Mouse (Mus musculus): Measurements from ENCODE around the gene Afap1. TPM values are rescaled to one million over a fixed set of nuclear protein-coding genes. Genes with fewer than 3 reads are reported as not detected.

Gene Afap1
- total and polyA plus RNA-seq, 3 experiments, result 0.16 TPM; not detected in 2

DNA sequence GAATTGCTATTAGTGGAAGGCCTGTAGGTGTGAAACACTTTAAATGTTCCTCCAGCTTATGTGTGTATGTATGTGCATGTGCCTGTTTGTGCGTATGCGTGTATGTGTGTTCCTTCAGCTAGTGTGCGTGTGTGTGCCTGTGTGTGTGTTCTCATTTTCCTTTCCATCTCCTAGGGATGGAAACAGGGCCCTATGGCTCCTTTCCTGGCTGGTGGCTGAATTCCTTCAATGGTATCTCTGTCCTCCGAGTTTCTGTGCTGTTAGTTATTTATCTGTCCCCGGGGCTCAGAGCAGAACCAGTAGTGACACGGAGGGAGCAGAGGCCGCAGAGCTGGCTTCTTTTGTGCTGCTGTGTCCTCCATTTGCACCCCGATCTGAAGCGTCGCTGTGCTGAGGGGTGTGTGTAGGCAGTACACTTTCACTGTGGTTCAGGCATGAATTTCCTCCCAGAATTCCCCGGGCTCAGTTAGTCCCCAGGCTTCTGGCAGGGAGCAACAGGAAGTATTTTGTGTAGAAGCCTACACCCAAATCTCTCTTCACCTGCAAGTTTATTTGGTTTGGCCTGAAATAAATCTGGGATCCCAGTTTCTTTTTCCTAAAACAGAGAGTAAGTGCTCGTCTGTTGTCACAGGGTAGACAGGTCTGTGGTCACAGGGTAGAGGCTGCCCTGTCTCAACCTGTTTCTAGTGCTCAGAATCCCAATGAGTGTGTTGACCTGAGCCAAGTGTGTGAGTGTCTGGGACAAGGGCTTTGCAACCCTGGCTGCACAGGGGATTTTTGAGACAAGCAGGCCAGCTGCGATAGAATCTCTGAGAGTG lies 15.7 kb downstream of the Afap1 start:
- TF ChIP-seq GATA1 (IDR thresholded peaks at IDR 0.05; ENCODE audit: borderline replicate concordance, low read length) (no peak), CTCF (IDR thresholded peaks at IDR 0.05; ENCODE audit: low read depth, low read length) (no peak), POLR2AphosphoS5 (IDR thresholded peaks at IDR 0.05; ENCODE audit: insufficient replicate concordance, low read depth, low read length) (no peak), GATA2 (IDR thresholded peaks at IDR 0.05; ENCODE audit: borderline replicate concordance, low read depth, low read length) (no peak), TAL1 (conservative IDR thresholded peaks at IDR 0.05; ENCODE audit: low read depth, low read length) (no peak)
- Histone ChIP-seq H3K4me1 (ENCODE audit: insufficient read depth, low read depth, low read length) (no peaks in the 10 kb centered on the region), H3K27me3 (ENCODE audit: insufficient read depth, low read length) (peaks cover 6% of the 10 kb centered on the region; the same call in 1 of the 2 replicates), H3K9me3 (replicated peaks) (no peaks in the 10 kb centered on the region), H3K4me3 (ENCODE audit: low read depth, low read length) (no peak overlapping the region), H3K36me3 (replicated peaks) (no peaks in the 10 kb centered on the region)
- no peak for ATAC-seq (ENCODE audit: extremely low read depth, insufficient number of reproducible peaks, low FRiP score, poor library complexity, severe bottlenecking)
- DNase-seq (ENCODE audit: low spot score), result no peak

DNA sequence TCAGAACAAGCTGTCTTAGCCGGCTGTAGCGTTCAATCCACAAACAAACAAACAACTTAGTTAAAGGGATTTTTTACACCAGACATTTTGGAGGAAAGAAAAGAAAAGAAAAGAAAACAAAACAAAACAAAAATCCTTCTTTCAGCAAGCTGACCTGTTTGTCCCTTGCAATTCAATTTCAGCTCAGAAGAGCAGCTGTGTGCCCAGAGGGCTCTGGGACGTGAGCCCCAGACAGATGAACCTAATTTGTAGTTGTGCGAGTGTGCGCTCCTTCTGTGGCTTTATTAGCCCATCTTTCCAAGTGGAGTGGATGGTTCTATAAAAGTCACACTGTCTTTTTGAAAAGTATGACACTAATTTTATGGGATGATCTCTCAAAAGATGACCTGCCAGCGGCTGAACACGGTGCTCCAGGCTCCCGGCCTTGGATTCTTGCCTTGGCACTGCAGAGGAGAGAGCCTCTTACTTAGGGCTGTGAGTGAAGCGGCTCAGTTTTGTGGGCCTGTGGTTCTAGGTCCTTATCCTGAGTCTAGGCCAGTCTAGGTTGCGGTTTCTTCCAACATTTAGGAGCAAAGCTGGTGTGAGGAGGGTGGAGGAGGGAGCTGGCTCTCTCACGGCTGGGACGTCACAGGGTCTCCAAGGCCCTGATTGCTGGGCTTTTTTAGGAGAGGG lies 22.6 kb downstream of the Afap1 start:
- DNase-seq (ENCODE audit: low spot score) (no peak), ATAC-seq (ENCODE audit: extremely low read depth, insufficient number of reproducible peaks, low FRiP score, poor library complexity, severe bottlenecking) (no peak)
- no peaks in the 10 kb centered on the region for H3K27me3 ChIP-seq (ENCODE audit: insufficient read depth, low read length)
- TF ChIP-seq CTCF (IDR thresholded peaks at IDR 0.05; ENCODE audit: low read depth, low read length), result no peak
- no peak for TF ChIP-seq POLR2AphosphoS5 (IDR thresholded peaks at IDR 0.05; ENCODE audit: insufficient replicate concordance, low read depth, low read length)
- no peak for TF ChIP-seq GATA2 (IDR thresholded peaks at IDR 0.05; ENCODE audit: borderline replicate concordance, low read depth, low read length)
- no peak for TF ChIP-seq GATA1 (IDR thresholded peaks at IDR 0.05; ENCODE audit: borderline replicate concordance, low read length)
- TF ChIP-seq TAL1 (conservative IDR thresholded peaks at IDR 0.05; ENCODE audit: low read depth, low read length), result no peak
- no peak overlapping the region for H3K4me3 ChIP-seq (ENCODE audit: low read depth, low read length)
- no peaks in the 10 kb centered on the region for H3K4me1 ChIP-seq (ENCODE audit: insufficient read depth, low read depth, low read length)
- H3K9me3 ChIP-seq (replicated peaks), result no peaks in the 10 kb centered on the region
- no peaks in the 10 kb centered on the region for H3K36me3 ChIP-seq (replicated peaks)

DNA sequence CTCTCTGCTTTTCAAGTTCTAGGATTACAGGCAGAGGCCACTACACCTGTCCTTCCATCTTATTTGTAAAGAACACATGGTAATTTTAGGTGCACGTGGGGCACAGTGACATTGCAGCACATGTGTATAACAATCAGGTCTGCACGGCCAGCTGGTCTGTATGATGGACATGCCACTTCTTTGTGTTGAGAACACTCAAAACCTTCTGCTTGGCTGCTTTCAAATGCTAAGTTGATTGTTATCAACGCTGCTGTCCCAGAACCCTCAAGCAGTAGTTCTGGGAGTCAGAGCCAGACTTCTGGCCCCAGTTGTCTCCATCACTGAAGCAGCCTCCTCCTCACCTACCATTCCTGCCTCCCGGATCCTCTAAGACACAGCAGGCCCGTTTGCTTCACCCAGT lies 23.5 kb downstream of the Afap1 start:
- DNase-seq (ENCODE audit: low spot score), result no peak
- Histone ChIP-seq H3K4me1 (ENCODE audit: insufficient read depth, low read depth, low read length) (no peaks in the 10 kb centered on the region), H3K9me3 (replicated peaks) (no peaks in the 10 kb centered on the region), H3K27me3 (ENCODE audit: insufficient read depth, low read length) (no peaks in the 10 kb centered on the region), H3K4me3 (ENCODE audit: low read depth, low read length) (no peak overlapping the region), H3K36me3 (replicated peaks) (no peaks in the 10 kb centered on the region)
- ATAC-seq (ENCODE audit: extremely low read depth, insufficient number of reproducible peaks, low FRiP score, poor library complexity, severe bottlenecking), result no peak
- TF ChIP-seq GATA2 (IDR thresholded peaks at IDR 0.05; ENCODE audit: borderline replicate concordance, low read depth, low read length) (no peak), GATA1 (IDR thresholded peaks at IDR 0.05; ENCODE audit: borderline replicate concordance, low read length) (no peak), POLR2AphosphoS5 (IDR thresholded peaks at IDR 0.05; ENCODE audit: insufficient replicate concordance, low read depth, low read length) (no peak), CTCF (IDR thresholded peaks at IDR 0.05; ENCODE audit: low read depth, low read length) (no peak), TAL1 (conservative IDR thresholded peaks at IDR 0.05; ENCODE audit: low read depth, low read length) (no peak)

DNA sequence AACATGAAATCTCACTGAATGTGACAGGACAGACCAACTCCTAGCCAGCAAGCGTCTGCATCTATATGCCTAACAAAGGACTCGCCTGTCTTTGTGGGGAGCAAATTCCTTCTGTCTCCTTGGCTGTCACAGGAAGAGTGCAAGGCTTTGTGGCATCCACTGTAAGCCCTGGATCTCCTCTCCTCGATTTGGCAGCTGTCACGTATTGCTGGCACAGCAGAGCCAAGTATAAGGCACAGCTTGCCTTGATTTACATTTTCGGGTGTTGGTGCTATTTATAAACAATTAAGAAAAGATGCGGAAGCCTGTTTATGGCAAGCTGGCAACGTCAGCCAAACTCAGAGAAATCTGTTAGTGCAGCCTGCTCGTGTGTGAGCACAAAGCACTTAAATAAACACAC lies 25.3 kb downstream of the Afap1 start:
- ATAC-seq (ENCODE audit: extremely low read depth, insufficient number of reproducible peaks, low FRiP score, poor library complexity, severe bottlenecking) (no peak), DNase-seq (ENCODE audit: low spot score) (no peak)
- no peaks in the 10 kb centered on the region for H3K36me3 ChIP-seq (replicated peaks)
- no peaks in the 10 kb centered on the region for H3K27me3 ChIP-seq (ENCODE audit: insufficient read depth, low read length)
- H3K4me1 ChIP-seq (ENCODE audit: insufficient read depth, low read depth, low read length), result no peaks in the 10 kb centered on the region
- no peak overlapping the region for H3K4me3 ChIP-seq (ENCODE audit: low read depth, low read length)
- H3K9me3 ChIP-seq (replicated peaks), result no peaks in the 10 kb centered on the region
- TF ChIP-seq GATA2 (IDR thresholded peaks at IDR 0.05; ENCODE audit: borderline replicate concordance, low read depth, low read length) (no peak), CTCF (IDR thresholded peaks at IDR 0.05; ENCODE audit: low read depth, low read length) (no peak), POLR2AphosphoS5 (IDR thresholded peaks at IDR 0.05; ENCODE audit: insufficient replicate concordance, low read depth, low read length) (no peak), GATA1 (IDR thresholded peaks at IDR 0.05; ENCODE audit: borderline replicate concordance, low read length) (no peak), TAL1 (conservative IDR thresholded peaks at IDR 0.05; ENCODE audit: low read depth, low read length) (no peak)

DNA sequence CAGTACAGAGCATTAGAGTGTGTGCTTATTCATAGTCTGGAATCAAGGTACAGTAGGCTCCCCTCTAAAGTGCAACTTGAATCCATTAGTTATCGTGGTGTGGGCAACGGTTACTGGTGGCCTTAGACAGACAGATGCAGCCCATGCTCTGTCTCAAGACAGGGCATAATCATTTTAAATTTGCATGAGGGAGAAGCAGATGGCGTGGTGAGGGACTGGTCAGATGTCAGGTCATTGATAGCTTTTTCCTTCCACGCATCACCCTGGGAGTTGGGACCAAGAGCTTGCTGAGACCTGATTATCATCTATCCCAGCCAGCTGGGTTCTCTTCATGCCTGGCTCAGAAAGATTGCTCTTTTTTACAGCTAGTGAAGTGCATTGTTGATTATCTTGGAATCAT lies 27.0 kb downstream of the Afap1 start:
- DNase-seq (ENCODE audit: low spot score) (no peak), ATAC-seq (ENCODE audit: extremely low read depth, insufficient number of reproducible peaks, low FRiP score, poor library complexity, severe bottlenecking) (no peak)
- Histone ChIP-seq H3K27me3 (ENCODE audit: insufficient read depth, low read length) (no peaks in the 10 kb centered on the region), H3K9me3 (replicated peaks) (no peaks in the 10 kb centered on the region), H3K4me3 (ENCODE audit: low read depth, low read length) (no peak overlapping the region), H3K4me1 (ENCODE audit: insufficient read depth, low read depth, low read length) (no peaks in the 10 kb centered on the region), H3K36me3 (replicated peaks) (no peaks in the 10 kb centered on the region)
- TF ChIP-seq CTCF (IDR thresholded peaks at IDR 0.05; ENCODE audit: low read depth, low read length), result no peak
- TF ChIP-seq GATA1 (IDR thresholded peaks at IDR 0.05; ENCODE audit: borderline replicate concordance, low read length), result no peak
- TF ChIP-seq POLR2AphosphoS5 (IDR thresholded peaks at IDR 0.05; ENCODE audit: insufficient replicate concordance, low read depth, low read length), result no peak
- no peak for TF ChIP-seq TAL1 (conservative IDR thresholded peaks at IDR 0.05; ENCODE audit: low read depth, low read length)
- TF ChIP-seq GATA2 (IDR thresholded peaks at IDR 0.05; ENCODE audit: borderline replicate concordance, low read depth, low read length), result no peak

DNA sequence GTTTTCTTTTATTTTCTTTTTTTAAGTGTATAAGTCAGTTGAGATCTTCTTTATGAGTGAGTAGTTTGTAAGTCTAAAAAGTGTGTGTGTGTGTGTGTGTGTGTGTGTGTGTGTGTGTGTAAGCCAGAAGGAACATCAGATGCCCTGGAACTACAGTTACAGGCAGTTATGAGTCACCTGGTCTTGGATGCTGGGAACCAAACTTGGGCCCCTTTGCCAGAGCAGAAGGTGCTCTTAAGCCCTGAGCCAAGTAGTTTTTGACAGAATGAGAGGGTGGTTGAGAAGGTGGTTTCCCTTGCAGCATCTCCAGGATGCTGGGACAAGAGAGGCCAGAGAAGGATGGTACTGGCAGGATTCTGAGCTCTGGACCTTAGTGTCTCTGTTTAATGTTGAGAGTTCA lies 27.4 kb downstream of the Afap1 start:
- no peak overlapping the region for H3K4me3 ChIP-seq (ENCODE audit: low read depth, low read length)

More for the DNA sequence above, 27.4 kb downstream of the Afap1 start:
- no peaks in the 10 kb centered on the region for H3K36me3 ChIP-seq (replicated peaks)
- H3K27me3 ChIP-seq (ENCODE audit: insufficient read depth, low read length), result no peaks in the 10 kb centered on the region
- no peaks in the 10 kb centered on the region for H3K9me3 ChIP-seq (replicated peaks)
- H3K4me1 ChIP-seq (ENCODE audit: insufficient read depth, low read depth, low read length), result no peaks in the 10 kb centered on the region
- TF ChIP-seq POLR2AphosphoS5 (IDR thresholded peaks at IDR 0.05; ENCODE audit: insufficient replicate concordance, low read depth, low read length) (no peak), TAL1 (conservative IDR thresholded peaks at IDR 0.05; ENCODE audit: low read depth, low read length) (no peak), CTCF (IDR thresholded peaks at IDR 0.05; ENCODE audit: low read depth, low read length) (no peak), GATA2 (IDR thresholded peaks at IDR 0.05; ENCODE audit: borderline replicate concordance, low read depth, low read length) (no peak), GATA1 (IDR thresholded peaks at IDR 0.05; ENCODE audit: borderline replicate concordance, low read length) (no peak)
- no peak for ATAC-seq (ENCODE audit: extremely low read depth, insufficient number of reproducible peaks, low FRiP score, poor library complexity, severe bottlenecking)
- no peak for DNase-seq (ENCODE audit: low spot score)
